Mouse (Mus musculus) testis, postnatal 10 days (tissue): ENCODE results near the gene Sbpl.

Experiments used
- DNase-seq: peaks from one replicate; pipeline ENCODE4 v3.0.0; 2021; ENCODE audit warnings: low spot score

Sbpl gene

DNA sequence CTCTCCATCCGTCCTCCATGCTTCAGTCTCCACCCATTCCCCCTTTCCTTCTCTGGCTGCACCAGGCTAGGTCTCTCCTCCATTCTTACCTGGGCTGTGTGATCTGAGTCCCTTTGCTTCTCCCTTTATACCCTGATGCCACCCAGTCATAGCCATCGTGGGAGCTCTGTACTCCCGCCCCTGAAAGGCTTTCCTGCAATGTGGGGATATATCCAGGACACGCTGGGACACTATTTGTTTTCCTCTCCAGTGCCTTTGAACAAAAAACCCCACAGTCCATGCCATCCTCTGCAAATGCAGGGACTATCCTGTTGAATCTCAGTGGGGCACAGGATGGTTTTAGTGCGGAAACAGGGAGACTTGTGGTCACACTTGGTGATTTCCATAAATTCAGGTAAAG, at the start of gene Sbpl:
TSS of gene Sbpl (minus strand) at position 101 of the 400 bp plus-strand sequence.
- no peak for DNase-seq

DNA sequence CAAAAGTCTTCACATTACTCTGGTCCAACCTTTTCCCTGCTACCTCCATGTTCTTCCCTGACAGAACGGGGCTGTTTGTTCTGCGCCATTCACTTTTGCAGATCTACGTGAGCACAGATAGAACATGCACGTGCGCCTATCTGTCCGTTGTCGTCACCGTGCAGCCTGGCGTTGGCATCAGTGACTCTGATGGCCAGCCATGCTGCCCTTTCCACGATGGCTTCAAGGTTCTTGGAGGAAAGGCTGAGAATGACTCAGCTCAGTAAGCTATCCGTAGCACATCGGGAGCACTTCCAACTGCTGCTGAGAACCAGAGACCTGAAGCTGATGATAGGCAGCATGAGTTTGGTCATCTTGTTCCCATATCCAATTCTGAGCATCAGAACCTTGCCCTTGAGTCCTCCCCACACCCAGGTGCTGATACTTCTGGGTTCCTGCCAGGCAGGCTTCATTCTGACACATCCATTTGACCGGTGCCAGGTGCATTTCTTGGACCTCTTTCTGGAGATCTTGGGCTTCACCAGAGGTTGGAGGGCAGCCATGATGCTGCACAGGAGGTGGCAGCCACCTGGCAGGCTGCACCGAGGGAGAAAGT, 49.1 kb upstream of the Sbpl start:
- no peak for DNase-seq

DNA sequence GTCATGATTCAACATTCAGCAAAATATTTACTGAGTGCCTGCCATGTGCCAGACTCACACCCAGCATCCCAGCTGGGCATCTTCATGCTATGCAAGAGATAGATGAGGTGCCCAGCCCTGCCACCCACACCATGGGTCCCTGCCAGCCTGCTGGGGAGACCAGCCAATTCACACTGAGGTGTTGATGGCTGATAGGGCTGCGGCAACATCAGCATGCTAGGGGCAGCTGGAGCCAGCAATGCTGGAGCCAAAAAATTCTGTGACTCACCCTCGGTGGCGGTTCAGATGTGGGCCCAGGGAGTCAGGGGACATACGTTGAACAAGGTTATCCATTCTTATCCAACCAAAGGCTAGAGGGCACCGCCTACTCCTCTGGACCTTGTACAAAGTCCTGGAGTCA, 45.3 kb upstream of the Sbpl start:
- DNase-seq: no peak

DNA sequence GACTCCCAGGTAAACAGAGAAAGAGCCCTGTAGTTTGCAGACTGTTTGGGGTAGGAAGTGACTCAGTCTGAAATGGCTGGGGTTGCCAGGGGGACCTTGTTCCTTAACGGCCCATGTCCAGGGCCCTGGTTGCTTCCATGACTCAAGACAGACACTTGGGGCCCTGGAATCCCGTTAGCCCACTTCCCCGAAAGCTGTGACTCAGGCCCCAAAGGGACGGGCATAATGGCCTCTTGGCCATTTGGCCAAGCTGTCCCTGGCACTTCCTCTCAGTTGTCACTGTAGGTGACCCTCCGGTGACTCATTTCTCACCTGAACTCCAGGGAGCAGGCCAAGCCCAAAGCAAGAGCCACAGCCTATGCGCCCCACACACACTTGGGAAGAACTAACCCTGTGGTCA, 43.3 kb upstream of the Sbpl start:
- DNase-seq: no peak

DNA sequence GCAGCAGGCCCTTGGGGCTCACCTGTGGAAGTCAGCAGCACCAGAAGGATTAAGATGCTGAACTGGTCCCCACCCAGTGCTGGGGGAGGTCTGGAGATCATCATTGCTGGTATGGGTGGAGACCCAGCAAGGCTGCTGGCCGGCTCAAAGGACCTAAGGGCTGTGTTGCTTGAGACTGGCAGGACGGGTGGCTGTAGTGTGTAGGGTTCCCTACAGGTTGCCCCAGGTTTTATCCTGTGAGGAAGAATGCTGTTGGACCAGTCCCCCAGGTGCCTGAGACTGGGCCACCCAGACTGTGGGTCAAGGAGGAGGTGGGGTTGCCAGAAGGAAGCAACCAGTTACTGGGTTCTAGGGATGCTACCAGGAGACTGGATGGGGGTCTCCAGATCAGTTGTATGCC, 42.8 kb upstream of the Sbpl start, which contains the start of gene Prss22:
TSS of gene Prss22 (minus strand) at position 200 of the 400 bp plus-strand sequence.
- DNase-seq: no peak

DNA sequence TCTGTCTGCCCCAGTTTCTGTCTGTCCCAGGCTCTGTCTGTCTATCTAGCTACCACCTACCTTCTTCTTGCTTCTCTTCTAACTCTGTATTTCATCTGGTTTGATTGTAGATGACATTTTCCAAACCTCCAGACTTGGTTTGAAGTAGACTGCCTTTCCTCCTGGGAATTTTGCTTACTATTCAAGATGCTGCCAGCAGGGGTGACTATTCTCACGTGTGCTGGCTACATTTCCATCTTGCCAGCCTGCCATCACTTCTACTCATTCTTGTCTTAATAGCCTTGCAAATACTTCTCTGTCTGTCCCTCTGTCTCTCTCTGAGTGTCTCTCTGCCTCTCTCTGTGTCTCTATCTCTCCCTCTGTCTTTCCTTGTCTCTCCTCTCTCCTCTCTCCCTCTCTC, 40.3 kb upstream of the Sbpl start:
- DNase-seq: no peak

DNA sequence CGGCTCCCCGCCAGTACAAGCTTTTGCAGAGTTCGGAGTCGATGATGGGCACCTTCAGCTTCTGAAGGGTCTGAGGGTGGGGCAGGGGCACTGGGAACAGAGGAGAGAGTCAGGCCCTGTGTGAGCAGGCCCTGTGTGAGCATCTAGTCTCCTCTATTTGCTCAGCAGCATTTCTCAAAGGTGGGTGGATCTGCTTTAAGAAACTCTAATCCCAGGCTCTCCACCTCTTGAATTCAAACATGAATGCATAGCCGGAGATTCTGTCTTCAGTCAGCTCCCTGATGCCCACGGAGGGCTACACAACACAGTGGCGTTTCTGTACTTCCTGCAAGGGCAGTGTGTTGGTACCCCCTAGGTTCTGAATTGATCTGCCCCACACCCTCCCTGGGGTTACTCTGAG, 39.6 kb upstream of the Sbpl start:
- DNase-seq: no peak

DNA sequence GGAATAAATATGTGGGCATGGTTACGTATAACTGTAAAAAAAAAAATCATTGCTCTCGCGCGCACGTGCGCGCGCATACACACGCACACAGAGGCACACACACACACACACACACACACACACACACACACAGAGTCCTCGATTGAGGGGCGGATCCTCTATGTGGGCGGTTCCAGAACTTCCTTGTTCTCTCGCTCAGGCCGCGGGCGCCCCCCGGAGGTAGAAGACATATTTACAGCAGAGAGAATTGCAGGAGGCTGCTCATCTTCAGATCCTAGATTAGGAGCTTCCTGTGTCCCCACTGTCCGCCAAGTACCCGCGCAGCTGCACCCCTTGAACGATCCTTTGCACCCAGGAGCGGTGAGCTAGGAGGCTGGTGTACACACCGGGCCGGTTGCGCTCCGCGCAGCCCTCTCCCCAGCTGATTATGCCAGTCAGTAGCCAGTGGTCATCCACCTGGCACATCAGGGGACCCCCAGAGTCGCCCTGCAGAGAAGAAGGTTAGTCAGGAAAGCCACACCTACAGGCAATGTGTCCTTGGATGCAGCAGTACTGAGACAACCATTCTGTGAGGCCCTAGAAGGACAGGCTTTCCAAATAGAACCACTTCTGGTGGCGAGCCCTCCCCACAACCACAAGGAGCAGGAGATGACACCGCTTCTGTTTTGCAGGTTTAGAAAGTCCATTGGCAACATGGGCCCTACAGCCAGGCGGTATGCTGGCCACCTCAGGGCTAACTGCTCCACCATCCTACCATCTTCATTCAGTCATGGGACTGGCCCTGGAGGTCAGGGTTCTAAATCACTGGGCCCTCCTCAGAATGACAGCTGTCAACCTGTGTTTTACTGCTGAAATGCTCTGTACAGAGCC, 38.7 kb upstream of the Sbpl start:
- DNase-seq: peak; percentile 98

DNA sequence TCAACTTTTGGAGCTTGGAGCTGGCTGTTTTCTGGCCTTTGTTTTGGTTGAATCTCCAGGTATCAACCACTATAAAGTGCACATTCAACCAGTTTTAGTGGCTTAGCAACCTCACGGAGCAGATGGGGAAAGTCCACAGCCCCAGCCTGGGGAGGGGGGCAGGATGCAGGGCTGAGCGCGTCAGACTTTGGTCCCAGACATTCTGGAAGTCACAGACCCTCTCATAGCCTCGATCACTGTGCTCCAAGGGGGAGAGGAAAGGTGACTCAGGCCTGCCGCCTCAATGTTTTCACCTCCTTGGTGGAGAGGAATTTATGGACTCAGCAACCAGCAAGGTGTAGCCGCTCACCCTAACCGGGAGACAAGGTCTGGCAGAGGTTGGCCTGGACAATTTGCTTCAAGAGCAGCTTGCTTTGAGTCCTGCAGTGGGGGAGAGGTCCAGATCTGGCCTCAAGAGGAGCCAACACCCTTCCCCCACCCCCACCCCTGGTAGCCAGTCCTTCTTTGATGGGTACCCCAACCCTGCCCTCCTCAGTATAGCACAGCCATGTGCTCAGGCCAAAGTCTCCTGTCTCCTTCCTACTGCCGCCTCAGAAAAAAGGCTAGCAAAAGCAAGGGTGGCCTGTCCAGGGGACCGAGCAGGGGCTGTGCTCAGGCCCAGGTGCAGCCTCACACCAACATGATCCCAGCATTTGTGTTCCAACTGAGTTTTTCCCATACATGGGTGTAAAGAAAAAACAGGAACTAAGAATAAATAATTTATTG, 37.9 kb upstream of the Sbpl start:
- DNase-seq: no peak

DNA sequence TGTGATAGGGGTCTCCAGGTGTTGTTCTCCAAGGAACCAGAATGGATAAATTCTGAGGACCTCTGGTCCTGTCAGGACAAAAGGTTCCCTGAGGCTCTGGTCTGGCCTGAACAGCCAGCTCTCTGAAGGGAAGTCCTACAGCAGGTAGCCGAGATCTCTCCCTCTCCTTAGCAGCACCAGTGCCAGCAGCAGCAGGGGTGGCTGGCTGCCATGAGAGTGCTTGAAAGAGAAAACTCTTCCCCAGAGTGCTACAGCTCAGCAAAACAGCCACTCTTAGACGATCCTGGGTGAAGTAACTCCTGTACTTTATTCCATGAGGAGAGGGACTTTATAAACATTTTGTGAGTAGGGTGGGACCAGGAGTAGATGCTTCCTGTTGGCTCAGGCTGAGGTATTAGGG, 34.7 kb upstream of the Sbpl start:
- DNase-seq: no peak

DNA sequence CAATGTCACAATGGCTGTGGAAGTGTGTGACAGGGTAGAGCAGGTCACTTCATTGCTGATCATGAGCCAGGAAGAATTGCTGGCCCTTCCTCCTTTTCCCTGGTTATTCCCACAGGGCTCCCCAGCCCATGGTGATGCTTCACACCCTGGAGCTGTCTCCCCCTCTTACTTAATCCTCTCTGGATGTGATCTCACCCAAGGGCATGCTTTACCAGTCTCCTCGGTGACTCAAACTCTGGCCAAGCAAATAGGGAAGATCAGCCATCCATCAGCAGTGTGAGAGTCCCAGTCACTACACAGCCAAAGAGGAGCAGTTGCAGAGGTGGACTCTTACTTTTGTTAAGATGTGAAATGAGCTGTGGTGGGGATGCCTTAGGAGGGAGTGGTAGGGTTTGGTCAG, 29.9 kb upstream of the Sbpl start:
- DNase-seq: no peak

DNA sequence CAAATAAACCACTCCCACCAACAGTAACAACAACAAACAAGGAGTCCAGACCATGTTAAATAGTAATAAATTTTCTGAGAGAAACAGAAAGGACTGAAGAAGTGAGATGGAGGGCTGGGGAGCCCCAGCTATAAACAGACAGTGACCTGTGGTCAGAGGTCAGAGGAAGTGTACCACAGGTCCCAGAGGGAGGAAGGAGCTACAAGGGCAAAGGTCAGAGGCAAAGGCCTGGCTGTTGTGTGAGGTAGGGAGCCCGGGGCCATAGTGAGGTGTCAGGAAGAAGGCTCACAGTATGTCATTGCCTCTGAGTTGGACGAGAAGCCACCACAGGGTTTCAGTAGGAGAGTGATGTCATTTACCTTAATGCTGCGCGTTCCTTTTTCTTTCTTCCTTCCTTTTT, 27.8 kb upstream of the Sbpl start:
- DNase-seq: no peak

DNA sequence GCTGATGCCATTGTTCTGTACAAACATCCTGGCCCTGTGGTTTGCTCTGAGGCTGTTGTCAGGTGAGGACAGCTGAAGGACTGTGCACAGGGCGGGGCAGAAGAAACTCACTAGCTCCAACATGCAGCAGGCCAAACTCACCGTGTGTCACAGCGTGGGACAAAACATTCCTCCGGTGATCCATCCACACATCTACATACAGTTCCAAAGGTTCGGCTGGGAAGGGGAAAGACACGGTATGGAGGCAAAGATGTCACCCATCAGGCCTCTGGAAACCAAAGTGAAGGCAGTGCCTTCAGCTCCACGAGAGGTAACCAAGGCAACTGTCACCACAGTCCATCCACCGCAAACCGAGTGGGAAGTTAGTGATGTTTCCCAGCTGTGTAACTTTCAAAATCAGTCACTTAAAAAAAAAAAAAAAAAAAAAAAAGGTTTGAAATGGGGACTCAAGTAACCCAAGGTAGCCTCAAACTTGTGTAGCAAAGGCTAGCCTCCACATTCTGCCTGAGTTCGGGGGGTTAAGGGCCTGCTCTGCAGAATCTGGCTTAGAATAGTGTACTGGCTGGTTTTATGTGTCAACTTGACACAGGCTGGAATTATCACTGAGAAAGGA, 25.3 kb upstream of the Sbpl start, which contains the start of gene Prss30:
TSS of gene Prss30 (minus strand) at position 270 of the 613 bp plus-strand sequence.
- no peak for DNase-seq

DNA sequence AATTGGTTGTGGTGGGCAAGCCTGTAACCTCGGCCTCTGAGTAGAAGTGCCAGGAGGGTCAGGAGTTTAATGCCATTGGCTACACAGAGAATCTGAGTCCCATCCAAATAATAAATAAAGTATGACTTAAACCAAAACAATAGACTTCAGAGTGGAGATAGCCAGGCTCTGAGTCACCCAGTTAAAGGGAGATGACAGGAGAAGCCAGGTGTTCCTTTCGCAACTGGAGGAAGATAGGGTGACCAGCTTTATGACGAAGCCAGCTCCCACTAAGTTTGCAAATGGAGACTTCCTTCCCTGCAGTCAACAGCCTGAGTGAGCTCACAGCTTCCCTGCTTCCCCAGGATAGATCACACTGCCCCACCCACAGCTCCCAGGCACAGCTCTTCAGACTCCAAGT, 24.4 kb upstream of the Sbpl start:
- no peak for DNase-seq

DNA sequence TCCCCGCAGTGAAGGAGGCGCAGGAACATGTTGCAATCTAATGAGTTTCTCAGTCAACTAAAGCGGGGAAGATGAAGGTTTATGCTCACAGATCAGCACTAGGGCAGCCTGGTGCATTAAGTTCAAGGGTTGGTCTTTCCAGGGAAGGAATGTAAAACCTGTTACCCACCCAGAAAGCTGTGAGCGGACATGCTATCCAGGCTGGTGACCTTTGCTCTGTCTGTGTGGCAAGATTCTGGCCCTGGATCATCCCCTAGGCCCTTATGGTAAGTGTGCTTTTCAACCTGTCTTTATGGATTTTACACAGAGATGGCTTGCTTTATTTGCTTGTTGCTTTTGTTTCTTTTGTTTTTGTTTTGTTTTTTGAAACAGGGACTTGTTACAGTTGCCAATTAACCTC, 21.6 kb upstream of the Sbpl start:
- no peak for DNase-seq

DNA sequence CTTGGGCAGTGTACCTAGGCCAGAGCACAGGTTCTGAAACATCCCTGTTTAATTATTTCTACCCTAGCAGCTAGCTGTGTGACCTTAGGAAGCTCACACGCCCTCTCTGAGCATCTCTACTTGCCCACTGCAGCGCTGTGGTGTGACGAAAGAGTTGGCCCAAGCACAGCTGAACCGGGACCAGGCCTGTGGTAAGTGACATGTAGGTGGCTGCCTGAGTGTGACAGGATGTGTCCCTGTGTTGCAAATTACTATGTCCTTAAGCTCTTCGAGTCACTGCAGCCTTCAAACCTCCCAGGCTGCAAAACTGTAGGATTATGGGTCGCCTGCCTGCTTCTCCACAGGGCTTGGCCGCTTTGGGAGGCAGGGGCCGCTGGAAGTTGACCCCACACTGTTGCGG, 16.2 kb upstream of the Sbpl start:
- no peak for DNase-seq

DNA sequence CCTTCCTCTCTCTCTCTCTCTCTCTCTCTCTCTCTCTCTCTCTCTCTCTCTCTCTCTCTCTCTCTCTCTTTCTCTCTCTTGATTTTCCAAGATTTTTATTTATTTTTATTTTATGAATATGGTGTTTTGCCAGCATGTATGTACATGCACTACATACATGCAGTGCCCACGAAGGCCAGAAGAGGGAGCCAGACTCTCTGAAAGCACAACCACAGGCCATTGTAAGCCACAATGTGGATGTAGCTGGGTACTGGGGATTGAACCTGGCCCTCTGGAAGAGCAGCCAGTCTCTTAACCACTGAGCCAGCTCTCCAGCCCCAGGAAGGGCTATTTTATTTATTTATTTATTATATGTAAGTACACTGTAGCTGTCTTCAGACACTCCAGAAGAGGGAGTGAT, 14.2 kb upstream of the Sbpl start:
- DNase-seq: peak; percentile 86

DNA sequence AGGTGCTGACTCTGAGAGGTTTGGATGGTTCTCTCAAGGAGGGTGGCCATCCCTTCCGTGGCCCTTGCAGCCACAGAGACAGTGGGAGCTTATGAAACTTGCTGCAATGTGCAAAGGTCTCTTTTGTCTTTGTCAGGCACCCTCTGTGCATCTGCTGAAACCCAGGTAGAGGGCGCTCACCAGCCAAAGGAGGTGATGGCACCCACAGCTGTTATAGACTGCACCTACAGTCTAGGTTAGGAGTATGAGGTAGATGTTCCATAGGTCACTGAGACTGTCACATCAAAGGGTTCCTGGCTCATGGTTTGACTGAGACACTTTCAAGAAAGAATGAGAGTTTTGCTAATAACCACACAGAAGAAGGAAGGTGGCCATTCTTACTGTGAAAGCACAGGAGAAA, 13.7 kb upstream of the Sbpl start:
- DNase-seq: no peak

DNA sequence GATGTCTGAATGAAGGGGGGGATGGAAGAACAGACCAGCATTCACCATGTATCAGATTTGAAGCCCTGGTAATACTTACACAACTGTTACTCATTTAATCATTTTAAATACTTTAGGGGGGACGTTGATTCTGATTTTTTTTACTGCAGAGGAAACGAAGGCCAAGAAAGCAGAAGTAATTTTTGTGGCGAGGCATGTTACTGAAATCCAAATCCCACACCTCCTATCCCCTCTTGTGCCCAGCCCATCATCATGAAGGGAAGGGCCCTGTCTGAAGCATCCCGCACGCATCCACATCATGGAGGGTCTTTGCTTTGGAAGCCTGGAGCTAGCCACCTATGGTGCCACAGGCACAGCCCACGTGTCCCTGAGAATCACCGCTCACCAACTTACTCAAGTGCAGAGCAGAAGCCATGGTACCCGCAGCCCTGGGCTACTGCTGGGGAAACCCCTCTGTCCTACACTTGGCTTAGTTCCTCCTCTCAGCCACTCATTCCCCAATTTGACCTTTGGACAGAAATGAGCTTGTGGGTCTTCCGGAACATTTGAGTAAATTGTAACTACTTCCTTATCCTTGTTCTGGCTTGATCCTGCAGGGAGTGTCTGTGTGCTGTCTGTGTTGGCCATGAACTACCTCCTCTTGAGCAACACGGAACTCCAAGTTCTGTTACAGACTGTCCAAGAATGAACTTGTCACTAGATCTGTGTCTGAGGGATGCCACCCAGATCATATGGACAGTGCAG, 11.8 kb upstream of the Sbpl start:
- no peak for DNase-seq

DNA sequence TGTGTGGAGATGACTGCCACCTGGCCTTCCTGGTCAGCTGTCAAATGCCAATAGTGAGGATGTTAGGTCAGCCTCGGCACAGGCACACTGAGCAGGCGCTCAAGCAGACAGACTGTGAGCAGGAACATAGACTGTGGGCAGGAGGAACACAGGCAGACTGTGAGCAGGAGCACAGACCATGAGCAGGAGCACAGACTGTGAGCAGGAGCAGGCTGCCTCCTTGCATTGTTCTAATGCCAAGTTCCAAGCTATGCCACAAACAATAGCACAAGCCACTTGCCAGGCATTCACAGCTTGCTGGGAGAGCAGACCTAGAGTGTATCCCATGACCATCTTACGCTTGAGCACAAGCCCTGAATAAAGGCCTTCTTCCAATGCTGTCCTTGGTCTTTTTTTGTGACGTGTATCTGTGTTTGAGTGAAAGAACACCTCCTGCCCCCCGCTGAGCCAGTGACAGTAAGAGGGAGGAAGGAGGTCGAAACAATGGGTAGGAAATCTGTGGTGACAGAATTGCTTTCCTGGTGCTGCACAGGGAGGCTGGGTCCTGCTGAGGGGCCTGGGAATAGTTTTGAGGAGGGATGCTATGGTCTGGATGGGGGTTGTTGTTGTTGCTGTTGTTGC, 10.8 kb upstream of the Sbpl start:
- no peak for DNase-seq

DNA sequence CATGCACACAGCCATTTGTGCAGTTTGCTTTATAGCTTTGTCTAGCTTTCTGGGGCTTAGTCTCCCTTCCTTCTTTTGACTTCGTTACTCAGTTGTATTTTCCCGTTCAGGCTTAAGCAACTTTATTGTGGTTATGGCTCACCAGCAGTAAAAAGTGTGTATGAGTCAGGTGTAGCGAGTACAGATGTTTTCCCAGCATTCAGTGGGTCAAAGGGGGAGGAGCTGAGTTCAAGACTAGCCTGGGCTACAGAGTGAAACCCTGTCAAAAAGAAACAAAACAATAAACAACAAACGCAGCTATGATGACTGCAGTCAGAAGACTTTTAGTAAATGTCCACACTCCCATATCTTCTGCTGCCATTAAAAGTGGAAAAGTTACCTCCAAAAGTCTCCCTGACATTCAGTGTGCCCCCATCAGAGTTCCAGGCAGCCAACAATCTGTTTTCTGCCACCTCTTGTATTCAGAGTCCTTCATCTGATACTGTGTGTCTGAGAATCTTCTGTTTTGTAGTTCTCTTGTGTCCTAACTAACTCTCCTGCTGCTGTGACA, 6.6 kb upstream of the Sbpl start:
- no peak for DNase-seq
